Mouse (Mus musculus) spleen, adult 2 months (tissue): ENCODE results near the gene Zbtb1.

Experiments
- CTCF ChIP-seq: fragments of 200-500 bp; IDR thresholded peaks from 2 replicates; pipeline ENCODE4 v1.5.1; 2011; ENCODE audit warnings: mild to moderate bottlenecking, inconsistent platforms; ENCODE audit not compliant: insufficient read depth, insufficient read length, insufficient replicate concordance; ENCODE audit errors: extremely low read depth
- POLR2A ChIP-seq: fragments of 200-500 bp; IDR thresholded peaks from 2 replicates; pipeline ENCODE4 v1.6.1; 2011; ENCODE audit warnings: low read depth, low read length, inconsistent platforms

DNA sequence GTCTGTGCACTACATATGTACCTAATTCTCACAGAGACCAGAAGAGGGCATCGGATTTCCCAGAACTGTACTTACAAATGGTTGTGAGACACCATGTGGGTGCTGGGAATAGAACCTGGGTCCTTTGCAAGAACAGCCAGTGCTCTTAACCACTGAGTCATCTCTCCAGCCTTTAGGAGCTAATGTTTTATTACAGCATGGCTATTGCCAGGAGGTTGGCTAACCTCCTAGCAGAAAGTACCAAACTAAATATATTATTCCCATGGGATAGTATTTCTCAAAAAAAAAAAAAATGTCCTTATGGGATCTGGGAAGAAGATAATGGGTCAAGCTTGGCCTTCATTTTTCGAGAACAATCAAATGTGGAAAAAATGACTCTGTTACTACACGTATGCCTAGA, 55.2 kb downstream of the Zbtb1 start:
- TF ChIP-seq CTCF (no peak), POLR2A (no peak)
